Mouse (Mus musculus) spleen, postnatal 4 days (tissue): ENCODE measurements around the gene Enkd1.

Source experiments
- DNase-seq, 2 experiments: peaks; one replicate each; pipeline ENCODE4 v3.0.0; 2022; ENCODE audit warnings: low spot score in 2 of 2

Enkd1 gene

GRCm38 (mm10) chr8:105707498-105708403 lies at the start of gene Enkd1, which contains the start of gene 4933405L10Rik:
Enkd1 (minus strand) TSS chr8:105708210.
4933405L10Rik (plus strand) TSS chr8:105707655.
- peak; percentile 80 to 85 for DNase-seq

- no peak for DNase-seq
Measured at GRCm38 (mm10) chr8:105754688-105755087, 46.7 kb upstream of the Enkd1 start.

DNA sequence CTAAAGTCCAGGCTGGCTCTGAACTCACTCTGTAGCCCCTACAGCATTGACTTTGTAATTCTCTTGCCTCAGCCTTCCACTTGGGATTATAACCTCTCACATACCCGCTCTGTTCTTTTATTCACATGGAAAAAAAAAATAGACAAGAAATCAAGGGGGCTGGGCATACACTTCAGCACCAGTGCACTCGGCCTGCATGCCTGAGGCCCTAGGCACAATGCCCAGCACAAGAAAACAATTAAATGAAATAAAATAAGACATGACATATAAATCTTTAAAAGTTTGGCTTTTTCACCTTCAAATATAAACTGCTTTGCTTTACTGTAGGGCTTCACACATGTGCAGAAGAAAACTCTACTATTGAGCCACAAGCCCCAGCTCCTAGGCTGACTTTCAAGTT lies 45.9 kb upstream of the Enkd1 start:
- no peak for DNase-seq

DNA sequence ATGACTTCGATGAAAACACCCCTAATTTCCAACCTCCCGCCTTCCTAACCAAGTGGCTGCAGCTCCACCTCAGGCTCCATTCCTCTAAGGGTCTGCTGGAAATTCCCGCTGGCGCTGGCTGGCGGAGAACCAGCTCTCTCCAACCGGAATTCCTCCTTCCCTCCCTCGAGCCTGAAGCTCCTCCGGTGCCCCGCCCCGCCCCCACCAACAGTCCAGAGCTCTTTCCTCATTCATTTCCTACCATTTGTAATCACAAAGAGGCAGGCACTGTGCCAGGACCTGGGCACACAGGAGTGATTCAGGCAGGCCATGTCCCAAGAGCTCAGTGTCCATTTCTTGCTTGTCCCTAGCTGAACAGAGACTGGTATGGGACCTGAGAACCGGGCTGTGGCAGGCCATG lies 42.6 kb upstream of the Enkd1 start:
- DNase-seq = no peak

- DNase-seq = no peak
Measured at GRCm38 (mm10) chr8:105743301-105743700, 35.3 kb upstream of the Enkd1 start.

GRCm38 (mm10) chr8:105739216-105739615 lies 31.2 kb upstream of the Enkd1 start:
- no peak for DNase-seq

GRCm38 (mm10) chr8:105732186-105732585 lies 24.2 kb upstream of the Enkd1 start:
- DNase-seq = no peak

GRCm38 (mm10) chr8:105727397-105728124 lies 19.6 kb upstream of the Enkd1 start:
- no peak for DNase-seq

DNA sequence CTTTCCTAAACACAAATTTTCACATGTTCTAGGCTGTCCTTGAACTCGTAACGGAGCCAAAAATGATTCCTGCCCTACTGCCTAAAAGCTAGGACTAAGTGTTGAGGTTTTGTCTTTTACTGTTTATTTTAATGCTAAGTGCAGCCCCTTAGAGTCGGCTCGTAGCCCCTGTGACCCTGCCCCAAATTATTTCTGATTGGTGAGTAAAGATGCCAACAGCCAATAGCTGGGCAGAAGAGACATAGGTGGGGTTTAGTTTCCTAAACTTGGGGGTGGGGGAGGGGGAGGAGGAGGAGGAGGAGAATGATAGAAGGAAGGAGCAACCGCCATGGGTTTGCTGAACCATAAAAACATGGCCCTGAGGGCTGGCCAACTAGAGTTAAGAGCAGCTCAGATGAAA lies 17.7 kb upstream of the Enkd1 start:
- no peak for DNase-seq

- DNase-seq = no peak
Measured at GRCm38 (mm10) chr8:105722861-105723260, 14.9 kb upstream of the Enkd1 start.

GRCm38 (mm10) chr8:105719637-105720036 lies 11.6 kb upstream of the Enkd1 start:
- no peak for DNase-seq

DNA sequence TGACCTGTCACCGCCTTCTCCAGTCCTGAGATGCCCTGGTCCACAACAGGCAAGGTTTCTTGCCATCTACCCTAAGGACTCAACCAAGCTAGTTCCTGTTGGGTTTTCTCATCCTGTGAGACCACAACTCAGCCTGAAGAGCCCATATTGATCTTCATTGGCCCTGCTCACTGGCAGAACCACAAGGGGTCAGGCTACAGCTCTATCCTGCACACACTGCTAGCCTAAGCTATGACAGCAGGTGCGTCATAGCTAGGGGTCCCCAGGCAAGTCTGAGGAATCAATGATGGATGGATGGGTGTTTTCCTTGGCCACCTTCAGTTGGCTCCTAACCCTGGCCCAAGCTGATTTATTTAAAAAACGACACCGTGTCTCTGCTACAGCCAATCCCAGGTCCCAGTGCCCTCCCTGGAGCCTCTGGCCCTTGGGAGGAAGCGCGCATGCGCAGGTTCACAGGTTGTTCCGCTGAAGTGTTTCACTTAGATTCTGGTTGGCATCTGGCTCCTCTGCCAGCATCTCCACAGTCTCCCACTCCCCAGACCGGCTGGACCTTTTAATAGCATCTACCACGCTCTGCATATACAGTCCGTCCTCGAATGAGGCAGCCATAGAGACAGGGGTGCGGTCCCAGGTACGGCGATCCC lies 8.4 kb upstream of the Enkd1 start:
- DNase-seq = no peak

DNA sequence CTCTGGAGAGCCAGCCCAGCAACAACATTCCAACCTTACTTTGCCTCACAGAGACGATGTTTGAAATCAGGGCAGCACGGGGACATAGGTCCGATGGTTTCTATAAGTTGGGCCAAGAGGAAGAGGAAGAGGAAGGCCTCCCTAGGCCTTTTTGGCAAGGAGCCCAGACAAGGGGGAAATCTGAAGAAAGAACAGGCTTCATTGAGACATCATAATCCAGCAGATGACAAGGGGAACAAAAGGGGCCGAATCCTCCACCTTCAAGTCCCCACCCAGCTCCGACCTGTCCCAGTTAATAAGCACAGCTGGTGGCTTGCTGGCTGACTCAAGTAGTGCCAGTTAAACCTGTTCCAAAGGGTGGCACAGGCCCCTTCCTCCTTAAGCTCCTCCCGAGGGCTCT lies 7.0 kb upstream of the Enkd1 start:
- DNase-seq = no peak

- DNase-seq = peak; percentile 89 to 98
Measured at GRCm38 (mm10) chr8:105714139-105714538, 6.1 kb upstream of the Enkd1 start.

DNA sequence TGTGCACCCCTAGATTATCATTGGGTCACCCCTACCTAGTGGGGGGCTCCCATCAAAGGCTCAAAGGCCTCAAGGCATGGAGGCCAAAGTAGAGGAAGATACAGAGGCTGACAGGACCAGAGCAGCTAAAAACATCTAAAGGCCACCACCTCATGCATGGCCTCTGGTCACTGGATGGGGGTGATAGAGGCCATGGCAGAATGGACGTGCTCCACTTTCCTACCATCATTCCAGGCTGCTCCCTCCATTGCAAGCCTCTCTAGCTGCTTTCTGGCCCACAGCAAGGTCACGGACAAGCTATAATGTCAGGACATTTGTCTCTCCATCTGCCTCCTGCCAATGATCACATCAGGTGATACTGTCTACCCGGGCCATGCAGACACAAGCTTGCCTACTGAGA lies 4.3 kb upstream of the Enkd1 start:
- DNase-seq = no peak

DNA sequence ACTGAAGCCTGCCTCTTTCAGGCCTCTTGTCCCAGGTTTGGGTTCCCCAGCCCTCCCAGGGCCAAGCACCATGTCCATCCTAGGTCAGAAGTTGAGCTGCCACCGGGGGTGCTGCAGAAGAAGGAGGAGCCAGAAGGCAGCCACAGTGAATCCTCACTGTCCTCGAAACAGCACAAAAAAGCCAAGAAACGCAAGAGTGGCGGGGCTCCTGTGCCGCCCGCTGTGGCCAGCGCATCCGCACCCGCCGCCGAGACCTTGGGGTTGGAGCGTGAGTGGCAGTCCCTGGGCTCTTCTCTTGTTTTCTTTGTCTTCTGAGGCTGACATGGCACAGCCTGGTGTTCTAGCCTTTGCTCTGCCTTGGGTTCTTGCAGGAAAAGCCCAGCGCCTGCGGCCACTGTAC lies 1.3 kb upstream of the Enkd1 start:
- no peak for DNase-seq

DNA sequence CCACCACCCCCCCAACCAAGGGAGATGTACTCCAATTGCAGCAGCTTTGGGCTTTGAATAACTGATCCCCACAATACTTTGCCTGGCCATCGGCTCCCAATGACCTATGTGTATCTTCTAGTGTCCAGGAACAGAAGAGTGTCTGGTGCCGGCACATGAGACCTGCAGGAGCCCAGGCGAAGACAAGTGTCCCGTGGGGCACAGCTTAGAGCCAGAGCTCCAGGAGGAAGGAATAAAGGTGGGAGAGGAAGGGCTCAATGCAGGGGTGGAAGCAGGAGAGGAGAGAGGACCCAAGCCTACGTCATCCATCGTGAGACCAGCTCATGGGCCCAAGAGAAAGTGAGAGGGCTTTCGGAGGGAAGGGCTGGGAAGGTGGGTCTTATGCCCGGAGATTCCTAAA lies 665 bp upstream of the Enkd1 start:
- no peak for DNase-seq

DNA sequence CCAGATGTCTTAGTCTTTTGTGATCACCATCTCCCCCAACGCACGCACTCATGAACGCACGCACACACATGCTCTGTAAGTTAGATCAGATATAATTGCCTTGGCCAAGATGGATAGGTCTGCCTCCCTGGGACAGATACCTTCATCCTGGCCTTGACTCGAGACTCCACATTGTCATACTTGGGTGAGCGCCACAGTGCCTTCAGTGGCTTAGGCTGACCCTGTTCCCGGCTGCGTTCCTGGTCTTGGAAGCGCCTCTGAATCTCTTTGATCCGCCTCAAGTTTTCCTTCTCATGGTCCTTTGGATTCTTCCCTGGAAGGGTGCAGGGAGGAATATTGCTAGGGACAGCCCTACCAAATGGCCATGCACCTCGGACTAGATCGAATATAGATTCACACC lies 1.6 kb downstream of the Enkd1 start:
- no peak for DNase-seq

GRCm38 (mm10) chr8:105704955-105705354 lies 3.1 kb downstream of the Enkd1 start:
- no peak for DNase-seq

DNA sequence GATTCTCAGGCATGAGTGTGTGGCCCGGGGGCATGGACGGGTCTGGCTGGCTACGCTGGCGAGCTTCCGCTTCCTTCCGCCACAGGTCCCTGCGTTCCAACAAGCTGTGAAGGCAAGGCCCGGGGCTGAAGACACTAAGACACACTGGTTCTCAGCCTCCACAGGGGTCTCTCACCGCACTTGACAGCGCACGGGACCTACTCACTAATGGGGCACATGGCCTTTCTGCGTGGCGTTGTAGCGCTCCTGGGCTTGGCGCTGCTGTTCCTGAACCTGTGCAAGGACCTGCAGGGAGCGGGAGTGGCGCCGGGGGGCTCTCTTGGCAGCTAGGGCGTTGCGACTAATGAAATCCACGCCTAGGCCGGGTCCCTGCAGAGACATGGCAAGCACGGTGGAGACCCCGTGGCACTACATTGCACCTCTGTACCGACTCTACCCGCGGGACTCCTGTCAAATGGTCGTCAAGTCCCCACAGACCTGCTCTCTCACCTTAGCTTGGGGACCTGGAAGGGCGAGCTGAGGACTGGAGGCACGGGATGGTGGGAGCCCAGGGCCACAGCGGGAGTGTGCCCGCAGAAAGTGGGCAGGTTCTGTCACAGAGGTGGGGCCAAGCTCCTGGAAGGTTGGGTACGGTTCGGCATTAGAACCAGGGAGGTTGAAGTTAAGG lies 3.7 kb downstream of the Enkd1 start:
- peak in 1 of 2 experiments; percentile 65 for DNase-seq

- peak in 1 of 2 experiments; percentile 68 for DNase-seq
Measured at GRCm38 (mm10) chr8:105702731-105703415, 5.1 kb downstream of the Enkd1 start.
